Mouse (Mus musculus) gastrocnemius, postnatal 10 days (tissue): ENCODE results near the gene Gm28041. TPM values are rescaled to one million over a fixed set of nuclear protein-coding genes. Genes with fewer than 3 reads are reported as not detected.
"Not testable (repeated sequence)": the region's sequence is repeated elsewhere in the genome, so short reads cannot be mapped to it uniquely, and the experiment has no call there.

Source experiments
- DNase-seq: peaks from one replicate; pipeline ENCODE4 v3.0.0; 2021; ENCODE audit warnings: mixed read lengths
- long read RNA-seq, 2 experiments: library from polyadenylated mRNA; stranded (forward); transcript quantifications; one replicate each; pipeline ENCODE4 v2.0.0; 2021
- total RNA-seq, 2 experiments: library from RNA; stranded (reverse); gene quantifications; 2 replicates each; pipeline ENCODE4 v1.2.3; 2021

The Gm28041 gene
- not detected for total RNA-seq
- long read RNA-seq, experiment 1 = 0 reads
- long read RNA-seq, experiment 2 = 0 reads

GRCm38 (mm10) chr13:67375050-67375911 is at the start of gene Gm28041, which contains the start of gene Zfp456:
Gene Gm28041, minus strand, starts transcription at chr13:67375733.
Gene Zfp456, minus strand, starts transcription at chr13:67375810.
- DNase-seq = peak; percentile 23

- DNase-seq = not testable (repeated sequence)
Observed at GRCm38 (mm10) chr13:67422532-67422931, 47.0 kb upstream of the Gm28041 start.

- DNase-seq = no peak
Observed at GRCm38 (mm10) chr13:67421207-67421857, 45.8 kb upstream of the Gm28041 start, which contains the start of gene Zfp459. Gene Zfp459, minus strand, starts transcription at chr13:67421418.

GRCm38 (mm10) chr13:67420558-67421206 is 45.1 kb upstream of the Gm28041 start:
- DNase-seq = no peak

GRCm38 (mm10) chr13:67416811-67417210 is 41.3 kb upstream of the Gm28041 start:
- DNase-seq = no peak

GRCm38 (mm10) chr13:67415759-67416158 is 40.2 kb upstream of the Gm28041 start:
- no peak for DNase-seq

GRCm38 (mm10) chr13:67413634-67414033 is 38.1 kb upstream of the Gm28041 start:
- not testable (repeated sequence) for DNase-seq

- DNase-seq = peak; percentile 72
Observed at GRCm38 (mm10) chr13:67399183-67399903, 23.8 kb upstream of the Gm28041 start, which contains the start of gene Zfp429. Gene Zfp429, minus strand, starts transcription at chr13:67399819.

GRCm38 (mm10) chr13:67376255-67376654 is 722 bp upstream of the Gm28041 start:
- DNase-seq = not testable (repeated sequence)

GRCm38 (mm10) chr13:67360131-67360744 is 15.3 kb downstream of the Gm28041 start, which contains the start of the genes Gm28044 and Zfp953:
Gene Gm28044, minus strand, starts transcription at chr13:67360536.
Gene Zfp953, minus strand, starts transcription at chr13:67360605.
- DNase-seq = peak; percentile 81

GRCm38 (mm10) chr13:67351854-67352253 is 23.7 kb downstream of the Gm28041 start:
- no peak for DNase-seq

GRCm38 (mm10) chr13:67343422-67343821 is 32.1 kb downstream of the Gm28041 start:
- DNase-seq = no peak

- DNase-seq = no peak
Observed at GRCm38 (mm10) chr13:67332877-67333276, 42.7 kb downstream of the Gm28041 start.

GRCm38 (mm10) chr13:67332019-67332724 is 43.4 kb downstream of the Gm28041 start, which contains the start of gene Zfp595:
Gene Zfp595, minus strand, starts transcription at chr13:67332570.
- DNase-seq = peak; percentile 56

GRCm38 (mm10) chr13:67306718-67307117 is 68.8 kb downstream of the Gm28041 start:
- DNase-seq = no peak

GRCm38 (mm10) chr13:67305822-67306672 is 69.5 kb downstream of the Gm28041 start, which contains the start of gene Zfp457:
Gene Zfp457, minus strand, starts transcription at chr13:67306485.
- DNase-seq = peak; percentile 78
